Mouse (Mus musculus) ZHBTc4 (cell line): ENCODE results near the gene Srsf3.
A peak's percentile ranks its signal among the peaks of the same experiment; 100 is the strongest.
"Not testable (repeated sequence)": the region's sequence is repeated elsewhere in the genome, so short reads cannot be mapped to it uniquely, and the experiment has no call there.

ENCODE experiments used
- DNase-seq: peaks from one replicate; pipeline ENCODE4 v3.0.0-alpha.2; 2011; ENCODE audit warnings: low read depth, low spot score

Gene Srsf3

GRCm38 (mm10) chr17:29032274-29033069 lies at the start of gene Srsf3:
Gene Srsf3, plus strand, starts transcription at chr17:29032628.
- DNase-seq, result peak; percentile 99

GRCm38 (mm10) chr17:28984724-28985420 lies 47.6 kb upstream of the Srsf3 start:
- peak; percentile 58 for DNase-seq

DNA sequence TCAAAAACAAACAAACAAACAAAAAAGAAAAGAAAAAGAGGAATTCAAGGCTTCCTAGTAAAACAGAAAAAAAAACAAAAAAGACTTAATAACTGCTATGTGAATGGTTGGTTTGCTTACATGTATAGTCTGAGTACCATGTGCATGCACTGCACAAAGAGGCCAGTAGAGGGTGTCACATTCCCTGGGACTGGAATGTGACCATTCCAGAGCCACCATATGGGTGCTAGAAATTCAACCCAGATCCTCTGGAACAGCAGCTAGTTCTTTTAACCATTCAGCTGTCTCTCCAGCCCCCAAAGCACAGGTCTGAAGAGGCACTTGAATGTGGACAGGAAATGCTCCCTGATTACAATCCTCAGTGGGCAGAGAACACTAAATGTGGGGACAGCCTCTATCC lies 45.6 kb upstream of the Srsf3 start:
- DNase-seq, result peak; percentile 91

DNA sequence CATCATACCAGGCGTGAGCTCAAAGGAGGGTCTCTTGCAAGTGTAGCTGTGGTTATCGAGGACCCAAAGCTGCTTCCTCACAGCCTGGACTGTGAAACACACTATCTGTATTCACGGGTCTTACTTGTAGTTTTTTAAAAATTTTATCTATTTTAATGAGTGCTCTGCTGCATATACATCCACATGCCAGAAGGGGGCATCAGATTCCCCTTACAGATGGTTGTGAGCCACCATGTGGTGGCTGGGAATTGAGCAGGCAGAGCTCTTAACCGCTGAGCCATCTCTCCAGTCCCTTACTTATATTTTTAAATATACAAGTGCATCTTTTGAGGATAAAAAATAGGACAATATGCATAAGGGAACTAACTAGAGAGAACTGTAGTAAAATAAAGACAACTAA lies 44.7 kb upstream of the Srsf3 start:
- peak; percentile 87 for DNase-seq

- no peak for DNase-seq
These were observed 44.1 kb upstream of the Srsf3 start for GRCm38 (mm10) chr17:28988291-28988690.

- DNase-seq, result no peak
These were observed 43.4 kb upstream of the Srsf3 start for GRCm38 (mm10) chr17:28988996-28989395.

- no peak for DNase-seq
These were observed 42.4 kb upstream of the Srsf3 start for GRCm38 (mm10) chr17:28990060-28990459.

- DNase-seq, result no peak
These were observed 41.1 kb upstream of the Srsf3 start for GRCm38 (mm10) chr17:28991286-28991685.

DNA sequence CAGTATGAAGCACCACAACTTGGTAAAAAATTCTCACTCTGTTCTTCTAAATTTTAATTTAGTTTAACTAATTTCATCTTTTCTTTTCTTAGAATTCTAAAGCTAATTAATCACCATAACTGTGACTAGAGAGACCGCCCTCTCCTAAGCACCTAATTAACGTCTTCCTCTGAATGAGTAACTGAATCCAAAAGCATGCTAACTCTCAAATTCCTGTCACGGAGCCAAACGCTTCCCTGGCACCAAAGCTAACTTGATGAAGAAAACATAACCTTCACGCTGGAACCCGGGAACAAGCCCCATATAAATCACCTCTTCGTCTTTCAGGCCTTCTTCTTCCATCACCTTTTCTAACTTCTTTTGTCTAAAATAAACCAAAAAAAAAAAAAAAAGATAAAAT lies 40.3 kb upstream of the Srsf3 start:
- DNase-seq, result no peak

DNA sequence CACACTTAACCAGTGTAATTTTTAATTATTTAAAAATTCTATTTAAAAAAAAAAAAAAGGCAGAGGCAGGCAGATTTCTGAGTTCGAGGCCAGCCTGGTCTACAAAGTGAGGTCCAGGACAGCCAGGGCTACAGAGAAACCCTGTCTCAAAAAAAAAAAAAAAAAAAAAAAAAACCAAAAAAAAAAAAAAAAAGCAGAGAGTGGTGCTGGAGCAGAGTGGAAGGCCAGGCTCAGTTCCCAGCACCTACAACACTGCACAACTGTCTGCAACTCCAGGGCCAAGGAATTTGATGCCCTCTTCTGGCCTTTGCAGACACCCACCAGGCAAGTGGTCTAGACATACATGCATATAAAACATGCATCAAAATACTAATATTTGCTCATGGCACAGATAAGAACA lies 39.4 kb upstream of the Srsf3 start:
- not testable (repeated sequence) for DNase-seq

DNA sequence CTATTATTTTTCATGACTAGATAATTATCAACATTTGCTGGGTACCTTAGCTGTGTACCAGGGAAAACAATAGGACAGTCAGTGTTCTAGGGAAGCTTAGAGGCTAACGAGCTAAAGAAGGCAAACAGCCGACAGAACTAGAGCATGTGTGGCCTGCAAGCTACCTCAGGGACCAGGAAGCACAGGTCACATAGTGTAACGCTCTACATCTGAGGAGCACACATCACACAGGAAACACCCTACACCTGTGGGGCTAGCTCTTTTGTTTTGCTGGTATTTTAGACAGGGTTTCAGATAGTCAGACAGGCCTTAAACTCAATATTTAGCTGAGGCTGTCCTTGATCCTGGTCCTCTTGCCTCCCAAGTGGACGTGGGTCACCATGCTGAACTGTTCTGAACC lies 37.8 kb upstream of the Srsf3 start:
- no peak for DNase-seq

DNA sequence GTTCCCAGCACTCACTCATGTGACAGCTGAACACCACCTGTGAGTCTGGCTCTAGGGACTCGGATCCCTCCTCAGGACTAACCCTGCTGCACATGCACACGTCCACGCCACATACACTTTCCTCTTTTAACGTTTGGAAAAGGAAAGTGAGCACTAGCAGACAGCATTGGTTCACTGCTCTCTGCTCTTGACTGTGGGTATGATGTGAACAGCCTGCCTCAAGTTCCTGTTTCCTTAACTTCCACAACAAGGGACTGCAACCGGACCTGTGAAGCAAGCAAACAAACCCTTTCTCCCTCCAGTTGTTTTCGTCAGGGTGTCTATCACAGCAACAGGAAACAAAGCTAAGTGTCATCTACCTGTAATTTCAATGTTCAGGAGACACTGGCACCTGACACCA lies 32.0 kb upstream of the Srsf3 start:
- DNase-seq, result no peak

DNA sequence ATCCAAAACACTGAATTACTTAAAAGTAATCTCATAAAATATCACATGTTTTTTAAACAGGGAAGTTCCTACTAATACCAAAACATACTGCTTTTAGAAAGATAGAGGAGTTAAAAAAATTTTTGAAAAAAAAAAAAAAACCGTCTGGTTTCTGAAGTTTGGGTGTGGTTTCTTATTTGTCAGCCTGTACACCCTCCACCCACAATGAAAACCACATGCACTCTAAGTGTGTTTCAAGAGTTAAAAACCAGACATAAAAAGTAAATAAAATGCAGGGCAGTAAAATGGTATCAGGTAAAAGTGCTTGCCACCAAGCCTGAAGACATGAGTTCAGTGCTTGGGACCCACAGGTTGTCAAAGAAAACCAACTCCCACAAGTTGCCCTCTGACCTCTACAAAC lies 28.7 kb upstream of the Srsf3 start:
- DNase-seq, result no peak

- DNase-seq, result no peak
These were observed 27.4 kb upstream of the Srsf3 start for GRCm38 (mm10) chr17:29005002-29005401.

GRCm38 (mm10) chr17:29006812-29007211 lies 25.6 kb upstream of the Srsf3 start:
- DNase-seq, result peak; percentile 57

- DNase-seq, result no peak
These were observed 25.2 kb upstream of the Srsf3 start for GRCm38 (mm10) chr17:29007243-29007640.

DNA sequence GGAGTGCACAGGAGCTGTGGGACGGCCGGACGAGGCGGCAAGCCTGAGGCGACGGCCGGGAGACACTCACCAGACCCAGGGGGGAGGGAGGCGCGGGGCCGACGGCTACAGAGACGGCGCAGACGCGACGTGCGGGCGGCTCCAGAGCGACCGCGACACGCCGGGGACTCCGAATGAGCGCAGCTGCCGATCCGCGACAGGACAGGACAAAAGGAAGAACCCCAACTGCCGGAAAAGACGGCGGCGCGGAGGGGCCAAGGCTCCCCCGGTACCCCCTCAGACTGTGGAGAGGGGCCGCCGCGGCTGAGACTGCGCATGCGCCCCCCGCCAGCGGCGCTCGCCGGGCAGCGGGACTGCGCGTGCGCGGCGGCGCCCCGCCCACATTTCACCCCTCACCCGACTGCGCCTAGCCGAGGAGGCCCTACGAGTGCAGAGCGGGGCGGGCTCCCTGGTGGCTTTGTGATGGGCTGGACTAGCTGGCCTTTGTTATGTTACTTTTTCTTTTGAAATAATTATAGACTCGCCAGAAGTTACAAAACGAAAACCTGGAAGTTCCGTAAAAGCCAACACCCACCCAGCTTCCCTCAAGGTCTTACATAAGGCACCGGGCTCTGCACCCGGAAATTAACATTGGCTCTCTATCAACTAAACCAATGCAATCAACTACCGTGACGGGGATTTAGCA lies 24.6 kb upstream of the Srsf3 start, which contains the start of gene Stk38:
Gene Stk38 (minus strand): TSS at position 355 of the 685 bp plus-strand sequence.
- peak; percentile 98 for DNase-seq

DNA sequence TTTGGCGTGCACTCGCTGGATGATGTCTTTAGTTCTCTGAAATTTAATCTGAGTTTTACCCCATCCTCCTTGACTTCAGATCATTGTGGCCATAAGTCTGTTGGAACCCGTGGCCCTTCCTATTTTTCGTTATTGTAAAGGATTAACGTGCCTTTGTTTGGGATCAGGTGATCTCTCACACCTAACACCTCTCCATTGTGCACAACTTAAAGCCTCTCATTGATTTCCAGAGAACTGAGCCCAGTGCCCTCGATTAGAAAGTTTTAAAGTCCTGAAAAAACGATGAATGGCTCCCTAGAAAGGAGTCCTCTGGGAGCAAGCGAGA lies 24.1 kb upstream of the Srsf3 start:
- DNase-seq, result no peak

GRCm38 (mm10) chr17:29009181-29009580 lies 23.2 kb upstream of the Srsf3 start:
- DNase-seq, result no peak

GRCm38 (mm10) chr17:29014235-29014634 lies 18.2 kb upstream of the Srsf3 start:
- DNase-seq, result no peak

DNA sequence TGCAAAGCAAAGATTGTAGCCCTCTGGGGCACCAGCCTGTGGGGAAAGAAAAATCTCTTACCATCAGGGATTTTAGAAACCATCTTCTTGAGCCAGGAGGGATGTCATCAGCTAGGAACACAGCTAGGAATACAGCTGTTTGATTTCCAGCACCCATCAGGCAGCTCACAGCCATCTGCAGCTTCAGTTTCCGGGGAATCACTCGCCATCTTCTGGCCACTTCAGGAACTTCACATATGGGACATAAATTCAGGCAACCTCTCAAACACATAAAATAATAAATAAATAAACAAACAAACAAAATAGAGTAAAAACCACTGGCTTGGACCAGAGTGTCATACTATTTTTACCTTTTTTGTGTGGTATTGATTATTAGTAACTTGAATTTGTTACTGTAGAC lies 16.8 kb upstream of the Srsf3 start:
- peak; percentile 85 for DNase-seq

- no peak for DNase-seq
These were observed 15.7 kb upstream of the Srsf3 start for GRCm38 (mm10) chr17:29016705-29017104.
